Mouse (Mus musculus) heart, postnatal 10 days (tissue): Measurements from ENCODE around the gene Smyd3. TPM values are rescaled to one million over a fixed set of nuclear protein-coding genes. Genes with fewer than 3 reads are reported as not detected.

ENCODE experiments used
- DNase-seq, 2 experiments: peaks; one replicate each; pipeline ENCODE4 v3.0.0; 2021
- intact Hi-C: fragments of 180-260 bp; cut with DNase I; formaldehyde crosslinking; loops from one replicate; pipeline ENCODE4 v1.15.1; 2025
- total RNA-seq, 2 experiments: library from RNA; stranded (reverse); gene quantifications; 2 replicates each; pipeline ENCODE4 v1.2.3; 2021

The Smyd3 gene
- total RNA-seq, 2 experiments from 2014 or later, result 5.8 to 6.7 TPM

- intact Hi-C loops, result no loop called here
- DNase-seq, result no peak
These were observed 583.7 kb downstream of the Smyd3 start for GRCm38 (mm10) chr1:178933953-178934637.

GRCm38 (mm10) chr1:178929531-178929930 lies 588.3 kb downstream of the Smyd3 start:
- intact Hi-C loops, result no loop called here
- no peak for DNase-seq

GRCm38 (mm10) chr1:178924492-178925183 lies 593.2 kb downstream of the Smyd3 start:
- DNase-seq, result no peak
- intact Hi-C loops, result no loop called here

GRCm38 (mm10) chr1:178917194-178917902 lies 600.5 kb downstream of the Smyd3 start:
- peak; percentile 21 to 41 for DNase-seq
- intact Hi-C loops, result no loop called here

- intact Hi-C loops, result no loop called here
- no peak for DNase-seq
These were observed 602.8 kb downstream of the Smyd3 start for GRCm38 (mm10) chr1:178915056-178915455.

GRCm38 (mm10) chr1:178912936-178913716 lies 604.7 kb downstream of the Smyd3 start:
- DNase-seq, result no peak
- intact Hi-C loops, result no loop called here

- intact Hi-C loops, result no loop called here
- DNase-seq, result no peak
These were observed 606.9 kb downstream of the Smyd3 start for GRCm38 (mm10) chr1:178910951-178911350.

Other genes with a start within 250 kb of the Smyd3 start
- 10 to 100 TPM; 32.5 to 37.9 TPM for gene Tfb2m, start 28.2 kb upstream of the Smyd3 start, total RNA-seq
- 10 to 100 TPM; 38.6 to 44.9 TPM for gene Cnst, start 28.3 kb upstream of the Smyd3 start, total RNA-seq
- 10 to 100 TPM; 68.9 to 70.8 TPM for gene Sccpdh, start 150.2 kb upstream of the Smyd3 start, total RNA-seq
- under 1 TPM; 0.22 to 0.34 TPM for gene Kif28, start 227.2 kb upstream of the Smyd3 start, total RNA-seq